Mouse (Mus musculus) common myeloid progenitor, adult 5-6 weeks (primary cell): ENCODE measurements around the gene Cideb. TPM values are rescaled to one million over a fixed set of nuclear protein-coding genes. Genes with fewer than 3 reads are reported as not detected.

Experiments
- ATAC-seq: replicated peaks from 2 replicates; pipeline ENCODE4 v1.8.0; 2016; ENCODE audit warnings: low read depth, mild to moderate bottlenecking, moderate TSS enrichment, inconsistent platforms; ENCODE audit not compliant: poor library complexity, severe bottlenecking
- total RNA-seq: library from RNA; stranded (forward); fragments of 200-1000, 187-1606 nt; gene quantifications from 2 replicates; pipeline ENCODE4 v1.2.3, GENCODE M21; 2017

The Cideb gene
- total RNA-seq, 1 experiment from 2014 or later: 0.14 TPM

- peak; percentile 36 for ATAC-seq
Measured at GRCm38 (mm10) chr14:55767519-55768414, 9.5 kb upstream of the Cideb start.

GRCm38 (mm10) chr14:55765696-55766095 is 7.4 kb upstream of the Cideb start, which contains the start of gene Ltb4r1:
Gene Ltb4r1, plus strand, starts transcription at chr14:55765962.
- peak; percentile 34 for ATAC-seq

GRCm38 (mm10) chr14:55763166-55763565 is 4.9 kb upstream of the Cideb start:
- no peak for ATAC-seq

GRCm38 (mm10) chr14:55762001-55762821 is 4.0 kb upstream of the Cideb start:
- 0 out of 2 replicates have a peak, but pooled peaks have one; percentile 9 for ATAC-seq

GRCm38 (mm10) chr14:55761163-55761562 is 2.9 kb upstream of the Cideb start, which contains the start of gene Ltb4r2:
Gene Ltb4r2, plus strand, starts transcription at chr14:55761428.
- ATAC-seq: no peak

GRCm38 (mm10) chr14:55760156-55760555 is 1.9 kb upstream of the Cideb start:
- ATAC-seq: 0 out of 2 replicates have a peak, but pooled peaks have one; percentile 19

- ATAC-seq: no peak
Measured at GRCm38 (mm10) chr14:55757566-55757965, 692 bp downstream of the Cideb start.

- ATAC-seq: no peak
Measured at GRCm38 (mm10) chr14:55747051-55747847, 11.0 kb downstream of the Cideb start.

GRCm38 (mm10) chr14:55745861-55746237 is 12.4 kb downstream of the Cideb start:
- no peak for ATAC-seq

- ATAC-seq: peak; percentile 81
Measured at GRCm38 (mm10) chr14:55745180-55745860, 12.9 kb downstream of the Cideb start, which contains the start of the genes Dhrs1 and Nop9. Gene Dhrs1, minus strand, starts transcription at chr14:55745690. Gene Nop9, plus strand, starts transcription at chr14:55745693.

GRCm38 (mm10) chr14:55743711-55744110 is 14.5 kb downstream of the Cideb start:
- ATAC-seq: peak; percentile 78

- 0 out of 2 replicates have a peak, but pooled peaks have one; percentile 22 for ATAC-seq
Measured at GRCm38 (mm10) chr14:55737086-55737687, 21.1 kb downstream of the Cideb start.

- ATAC-seq: 0 out of 2 replicates have a peak, but pooled peaks have one; percentile 5
Measured at GRCm38 (mm10) chr14:55735758-55736157, 22.5 kb downstream of the Cideb start.

GRCm38 (mm10) chr14:55735334-55735733 is 22.9 kb downstream of the Cideb start:
- ATAC-seq: no peak

- no peak for ATAC-seq
Measured at GRCm38 (mm10) chr14:55734869-55735268, 23.4 kb downstream of the Cideb start.

- no peak for ATAC-seq
Measured at GRCm38 (mm10) chr14:55733889-55734288, 24.4 kb downstream of the Cideb start.

- no peak for ATAC-seq
Measured at GRCm38 (mm10) chr14:55730531-55731032, 27.7 kb downstream of the Cideb start.

GRCm38 (mm10) chr14:55730116-55730515 is 28.1 kb downstream of the Cideb start:
- no peak for ATAC-seq
